Mouse (Mus musculus): ENCODE measurements at regions not wholly inside any gene's neighbourhood (a gene's known extent, or its start where the extent isn't known, plus 50 kb on each side); places are given as distances from the start of the nearest gene placed in this dataset.
A peak's percentile ranks its signal among the peaks of the same experiment; 100 is the strongest.

- Histone ChIP-seq H3K36me3 (ENCODE audit: control insufficient read depth, insufficient read depth, low read length) (no peaks in the 10 kb centered on the region), H3K9ac (ENCODE audit: low read depth, low read length) (no peak overlapping the region), H3K4me1 (ENCODE audit: control insufficient read depth, insufficient read depth, low read length) (no peaks in the 10 kb centered on the region), H3K27me3 (ENCODE audit: control insufficient read depth, insufficient read depth, low read length) (no peaks in the 10 kb centered on the region), H3K4me3 (ENCODE audit: insufficient read depth, low read depth, low read length) (no peak overlapping the region), H3K27ac (replicated peaks; ENCODE audit: insufficient read depth, low read depth, low read length) (no peak overlapping the region), H3K79me2 (ENCODE audit: control insufficient read depth, insufficient read depth, low read length) (no peaks in the 10 kb centered on the region)
- 87% methylated on average over 9 of the region's 9 CpGs for WGBS
- TF ChIP-seq POLR2A (IDR thresholded peaks at IDR 0.05; ENCODE audit: extremely low read depth, insufficient read depth, low read length) (no peak), CTCF (IDR thresholded peaks at IDR 0.05; ENCODE audit: low read depth, low read length) (no peak)
- DNase-seq (ENCODE audit: extremely low read depth, low read depth, low spot score): no peak
Observed at GRCm38 (mm10) chr4:106091927-106092675, 223.9 kb upstream of the Usp24 start.

- 83% methylated on average over 6 of the region's 6 CpGs for WGBS
- H3K27ac ChIP-seq (replicated peaks; ENCODE audit: insufficient read depth, low read depth, low read length): no peak overlapping the region
- H3K79me2 ChIP-seq (ENCODE audit: control insufficient read depth, insufficient read depth, low read length): no peaks in the 10 kb centered on the region
- H3K36me3 ChIP-seq (ENCODE audit: control insufficient read depth, insufficient read depth, low read length): no peaks in the 10 kb centered on the region
- no peak for DNase-seq (ENCODE audit: extremely low read depth, low read depth, low spot score)
- TF ChIP-seq CTCF (IDR thresholded peaks at IDR 0.05; ENCODE audit: low read depth, low read length): no peak
- TF ChIP-seq POLR2A (IDR thresholded peaks at IDR 0.05; ENCODE audit: extremely low read depth, insufficient read depth, low read length): no peak
- H3K27me3 ChIP-seq (ENCODE audit: control insufficient read depth, insufficient read depth, low read length): no peaks in the 10 kb centered on the region
- H3K4me3 ChIP-seq (ENCODE audit: insufficient read depth, low read depth, low read length): no peak overlapping the region
- H3K4me1 ChIP-seq (ENCODE audit: control insufficient read depth, insufficient read depth, low read length): no peaks in the 10 kb centered on the region
- H3K9ac ChIP-seq (ENCODE audit: low read depth, low read length): no peak overlapping the region
Observed at GRCm38 (mm10) chr4:106092676-106093070, 223.3 kb upstream of the Usp24 start.

DNA sequence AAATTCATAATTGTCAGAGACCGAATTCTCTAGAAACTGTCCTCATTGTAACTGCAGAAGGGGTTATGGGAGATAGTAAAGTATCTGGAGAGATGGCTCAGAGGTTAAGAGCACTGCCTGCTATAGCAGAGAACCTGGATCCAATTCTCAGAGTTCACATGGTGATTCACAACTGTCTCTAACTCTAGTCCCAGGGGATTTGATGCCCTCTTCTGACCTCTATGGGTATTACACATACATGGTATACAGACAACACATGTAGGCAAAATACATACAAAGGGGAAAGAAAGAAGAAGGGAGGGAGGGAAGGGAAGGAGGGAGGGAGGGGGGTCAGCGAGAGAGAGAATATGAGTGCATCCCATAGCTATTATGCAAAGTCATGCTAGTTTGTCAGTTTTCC is 222.8 kb upstream of the Usp24 start:
- Histone ChIP-seq H3K27me3 (ENCODE audit: control insufficient read depth, insufficient read depth, low read length) (no peaks in the 10 kb centered on the region), H3K36me3 (ENCODE audit: control insufficient read depth, insufficient read depth, low read length) (no peaks in the 10 kb centered on the region), H3K9ac (ENCODE audit: low read depth, low read length) (no peak overlapping the region), H3K4me3 (ENCODE audit: insufficient read depth, low read depth, low read length) (no peak overlapping the region), H3K27ac (replicated peaks; ENCODE audit: insufficient read depth, low read depth, low read length) (no peak overlapping the region), H3K79me2 (ENCODE audit: control insufficient read depth, insufficient read depth, low read length) (no peaks in the 10 kb centered on the region), H3K4me1 (ENCODE audit: control insufficient read depth, insufficient read depth, low read length) (no peaks in the 10 kb centered on the region)
- WGBS: 95% methylated on average over 2 of the region's 2 CpGs
- peak; percentile 21; the same call in 1 of the 2 replicates for TF ChIP-seq CTCF (IDR thresholded peaks at IDR 0.05; ENCODE audit: low read depth, low read length)
- no peak for TF ChIP-seq POLR2A (IDR thresholded peaks at IDR 0.05; ENCODE audit: extremely low read depth, insufficient read depth, low read length)
- DNase-seq (ENCODE audit: extremely low read depth, low read depth, low spot score): peak; percentile 28

DNA sequence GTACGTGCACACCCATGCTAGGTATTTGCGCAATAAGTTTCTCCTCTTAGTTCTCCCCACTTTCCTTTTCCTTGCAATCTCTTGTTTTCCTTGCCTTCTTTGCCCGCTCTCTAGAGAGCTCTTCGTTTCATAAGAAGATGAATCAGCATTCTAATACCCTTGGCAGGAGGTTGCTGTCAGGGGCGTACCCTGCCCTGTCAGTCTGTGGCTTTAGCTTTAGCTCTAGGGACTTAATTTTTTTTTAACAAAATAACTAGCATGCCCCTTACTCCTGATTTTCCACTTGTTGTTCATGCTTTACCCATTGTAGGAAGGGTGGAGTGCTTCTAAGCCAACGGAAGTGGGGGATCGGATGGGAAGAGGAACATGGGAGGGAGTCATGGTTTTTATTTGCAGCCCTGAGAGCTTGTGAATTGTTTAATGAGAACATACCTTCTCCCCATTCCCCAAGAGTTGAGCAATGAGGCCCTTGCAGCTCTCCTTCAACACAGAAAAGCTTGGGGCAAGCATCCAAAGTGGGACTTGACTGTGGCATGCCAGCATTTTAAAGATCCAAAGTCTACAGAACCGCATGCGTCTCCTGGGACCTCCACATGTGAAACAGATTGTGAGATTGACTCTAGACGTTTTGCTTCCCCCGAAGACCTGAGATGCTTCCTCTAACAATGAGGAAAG is 221.0 kb upstream of the Usp24 start:
- no peak for TF ChIP-seq POLR2A (IDR thresholded peaks at IDR 0.05; ENCODE audit: extremely low read depth, insufficient read depth, low read length)
- no peak for TF ChIP-seq CTCF (IDR thresholded peaks at IDR 0.05; ENCODE audit: low read depth, low read length)
- no peak overlapping the region for H3K9ac ChIP-seq (ENCODE audit: low read depth, low read length)
- H3K36me3 ChIP-seq (ENCODE audit: control insufficient read depth, insufficient read depth, low read length): no peaks in the 10 kb centered on the region
- 85% methylated on average over 11 of the region's 11 CpGs for WGBS
- DNase-seq (ENCODE audit: extremely low read depth, low read depth, low spot score): no peak
- H3K4me3 ChIP-seq (ENCODE audit: insufficient read depth, low read depth, low read length): no peak overlapping the region
- H3K4me1 ChIP-seq (ENCODE audit: control insufficient read depth, insufficient read depth, low read length): no peaks in the 10 kb centered on the region
- H3K27ac ChIP-seq (replicated peaks; ENCODE audit: insufficient read depth, low read depth, low read length): no peak overlapping the region
- no peaks in the 10 kb centered on the region for H3K79me2 ChIP-seq (ENCODE audit: control insufficient read depth, insufficient read depth, low read length)
- no peaks in the 10 kb centered on the region for H3K27me3 ChIP-seq (ENCODE audit: control insufficient read depth, insufficient read depth, low read length)

DNA sequence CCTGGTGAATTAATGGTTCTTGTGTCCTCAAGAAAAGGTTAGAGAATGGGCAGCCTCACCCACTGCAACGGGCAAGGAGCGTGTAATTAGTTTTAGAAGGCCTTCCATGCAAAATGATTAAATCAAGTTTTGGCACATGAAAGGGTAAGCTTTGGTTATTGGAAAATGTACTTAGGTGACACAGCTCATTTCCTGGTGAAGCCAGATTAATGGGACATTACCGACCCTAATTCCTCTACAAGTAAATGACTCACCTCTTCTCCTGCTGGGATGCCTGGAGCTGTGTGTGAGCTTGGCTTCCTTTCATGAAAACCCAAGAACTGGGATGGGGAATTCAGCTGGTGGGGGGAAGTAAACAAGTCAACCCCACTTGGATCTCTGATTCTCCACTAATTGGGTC is 219.9 kb upstream of the Usp24 start:
- 85% methylated on average over 3 of the region's 3 CpGs for WGBS
- DNase-seq (ENCODE audit: extremely low read depth, low read depth, low spot score): no peak
- TF ChIP-seq CTCF (IDR thresholded peaks at IDR 0.05; ENCODE audit: low read depth, low read length): no peak
- no peak for TF ChIP-seq POLR2A (IDR thresholded peaks at IDR 0.05; ENCODE audit: extremely low read depth, insufficient read depth, low read length)

DNA sequence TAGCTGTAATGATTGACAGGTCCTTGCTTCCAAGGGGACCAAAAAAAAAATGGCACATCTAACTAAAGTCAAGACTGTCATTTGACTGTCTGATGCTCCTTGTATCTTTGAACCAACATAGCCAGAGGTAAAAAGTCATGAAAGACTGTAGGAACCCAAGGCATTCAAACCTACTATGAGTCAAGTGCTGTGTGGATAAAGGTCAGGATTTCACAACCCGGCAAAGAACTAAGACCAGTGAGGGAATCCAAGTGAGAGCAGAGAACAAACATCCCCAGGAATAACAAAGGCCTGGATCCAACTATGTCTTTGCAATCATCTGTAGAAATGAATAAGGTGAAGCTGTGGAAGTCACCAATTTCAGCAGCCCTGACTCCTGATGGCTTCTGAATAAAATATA is 218.2 kb upstream of the Usp24 start:
- H3K4me3 ChIP-seq (ENCODE audit: insufficient read depth, low read depth, low read length): no peak overlapping the region
- peak; percentile 51 for DNase-seq (ENCODE audit: extremely low read depth, low read depth, low spot score)
- H3K9ac ChIP-seq (ENCODE audit: low read depth, low read length): no peak overlapping the region

More for the DNA sequence above, 219.9 kb upstream of the Usp24 start:
- Histone ChIP-seq H3K4me3 (ENCODE audit: insufficient read depth, low read depth, low read length) (no peak overlapping the region), H3K27ac (replicated peaks; ENCODE audit: insufficient read depth, low read depth, low read length) (no peak overlapping the region), H3K27me3 (ENCODE audit: control insufficient read depth, insufficient read depth, low read length) (no peaks in the 10 kb centered on the region), H3K79me2 (ENCODE audit: control insufficient read depth, insufficient read depth, low read length) (no peaks in the 10 kb centered on the region), H3K9ac (ENCODE audit: low read depth, low read length) (no peak overlapping the region), H3K36me3 (ENCODE audit: control insufficient read depth, insufficient read depth, low read length) (no peaks in the 10 kb centered on the region), H3K4me1 (ENCODE audit: control insufficient read depth, insufficient read depth, low read length) (no peaks in the 10 kb centered on the region)

More for the DNA sequence above, 218.2 kb upstream of the Usp24 start:
- 51% methylated on average over 1 of the region's 1 CpGs for WGBS
- H3K79me2 ChIP-seq (ENCODE audit: control insufficient read depth, insufficient read depth, low read length): no peaks in the 10 kb centered on the region
- no peaks in the 10 kb centered on the region for H3K36me3 ChIP-seq (ENCODE audit: control insufficient read depth, insufficient read depth, low read length)
- H3K4me1 ChIP-seq (ENCODE audit: control insufficient read depth, insufficient read depth, low read length): no peaks in the 10 kb centered on the region
- no peaks in the 10 kb centered on the region for H3K27me3 ChIP-seq (ENCODE audit: control insufficient read depth, insufficient read depth, low read length)
- no peak for TF ChIP-seq POLR2A (IDR thresholded peaks at IDR 0.05; ENCODE audit: extremely low read depth, insufficient read depth, low read length)
- no peak for TF ChIP-seq CTCF (IDR thresholded peaks at IDR 0.05; ENCODE audit: low read depth, low read length)
- H3K27ac ChIP-seq (replicated peaks; ENCODE audit: insufficient read depth, low read depth, low read length): no peak overlapping the region
